17 mouse cellular contexts compared by ENCODE assay signal in the genomic region with DNA sequence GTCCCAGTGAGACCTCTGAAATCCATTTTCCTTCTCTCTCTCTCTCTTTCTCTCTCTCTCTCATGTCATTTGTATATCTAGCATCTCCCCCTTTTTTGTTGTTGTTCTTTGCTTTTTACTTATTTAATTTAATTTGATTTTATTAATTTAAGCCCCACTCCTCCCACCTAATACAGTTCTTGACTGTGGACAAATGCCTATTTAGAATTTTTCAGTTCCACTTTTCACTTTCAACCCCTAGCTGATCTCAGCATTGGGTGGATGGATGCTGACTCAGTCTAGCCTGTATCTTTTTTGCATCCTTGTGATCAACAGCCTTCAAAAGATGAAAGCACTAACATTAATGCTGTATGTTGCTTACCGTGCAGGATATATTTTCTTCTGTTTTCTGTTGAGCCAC.
"Had no signal": no experiment of that assay in that cellular context is flagged by ENCODE, and none has a peak within 500 bp of the region (broad histone marks: within the 10 kb centered on the region; RNA-seq: fewer than 3 reads in every experiment).

No protein-coding gene starts in this region.

- DNase-seq: retina, postnatal 1 day; right cerebral cortex, adult 18-20 months; right cerebral cortex, postnatal 14 days; right cerebral cortex, postnatal 25 days; right cerebral cortex, postnatal 4 days; spleen, adult 18-20 months; thymus, adult 18-20 months; thymus, adult 2 months; thymus, postnatal 14 days; thymus, postnatal 25 days; thymus, postnatal 36 days; thymus, postnatal 4 days had no signal

- H3K27me3 ChIP-seq: neural tube, embryonic 12.5 days; neural tube, embryonic 13.5 days; neural tube, embryonic 15.5 days; stomach, embryonic 15.5 days had no signal

- H3K9ac ChIP-seq: neural tube, embryonic 12.5 days; neural tube, embryonic 13.5 days; neural tube, embryonic 15.5 days; stomach, embryonic 15.5 days had no signal

- H3K4me1 ChIP-seq: neural tube, embryonic 12.5 days; neural tube, embryonic 13.5 days; neural tube, embryonic 15.5 days; stomach, embryonic 15.5 days had no signal

- H3K27ac ChIP-seq: neural tube, embryonic 12.5 days; neural tube, embryonic 13.5 days; neural tube, embryonic 15.5 days; stomach, embryonic 15.5 days; stomach, postnatal 0 days had no signal

- H3K4me3 ChIP-seq: neural tube, embryonic 12.5 days; neural tube, embryonic 13.5 days; neural tube, embryonic 15.5 days; stomach, embryonic 15.5 days had no signal

- H3K4me2 ChIP-seq: neural tube, embryonic 12.5 days; neural tube, embryonic 13.5 days; neural tube, embryonic 15.5 days; stomach, embryonic 15.5 days had no signal

- H3K36me3 ChIP-seq: neural tube, embryonic 12.5 days; neural tube, embryonic 13.5 days; neural tube, embryonic 15.5 days; stomach, embryonic 15.5 days had no signal

- H3K9me3 ChIP-seq: neural tube, embryonic 12.5 days; neural tube, embryonic 13.5 days; neural tube, embryonic 15.5 days; stomach, embryonic 15.5 days had no signal
